Mouse (Mus musculus) small intestine, adult 2 months (tissue): ENCODE results near the gene Lamb3.

ENCODE experiments used
- CTCF ChIP-seq: fragments of 200-500 bp; IDR thresholded peaks from 2 replicates; pipeline ENCODE4 v1.5.1; 2012; ENCODE audit warnings: low read depth, mild to moderate bottlenecking, control low read depth, inconsistent platforms, low read length, moderate library complexity, mixed read lengths; ENCODE audit not compliant: insufficient replicate concordance, insufficient read length; ENCODE audit errors: extremely low read depth
- POLR2A ChIP-seq: fragments of 200-500 bp; IDR thresholded peaks from 2 replicates; pipeline ENCODE4 v1.6.1; 2012; ENCODE audit warnings: low read depth, mild to moderate bottlenecking, control low read depth, inconsistent platforms, low read length, moderate library complexity

GRCm38 (mm10) chr1:193338363-193338995 lies 131.0 kb downstream of the Lamb3 start:
- TF ChIP-seq POLR2A (no peak), CTCF (no peak)
